In genomic region chr7:16018016-16018810, GRCm38 (mm10) we compare ENCODE assay signal across 8 mouse cellular contexts. TPM values are rescaled to one million over a fixed set of nuclear protein-coding genes. Genes with fewer than 3 reads are reported as not detected.
DNase-seq lines count a peak whose midpoint lies in the region; ATAC-seq lines count a peak whose summit lies in the region.

No protein-coding gene starts in this region.

- DNase-seq in adrenal gland, postnatal 14 days = peak; percentile 44
- DNase-seq in adrenal gland, adult 18-20 months (ENCODE audit: low spot score in 2 of 2) = no peak
- DNase-seq in heart, adult 9 months (ENCODE audit: low spot score in 2 of 2) = peak; percentile 37 to 67
- DNase-seq in kidney, postnatal 36 days = peak; percentile 56 to 60
- peak; percentile 24 to 31 for DNase-seq in monocyte, adult 2 months (ENCODE audit: low read depth in 1 of 2, low spot score in 2 of 2)
- no peak for DNase-seq in right cerebral cortex, postnatal 25 days
- no peak for DNase-seq in layer of hippocampus, postnatal 25 days (ENCODE audit: extremely low spot score in 1 of 2, low spot score in 1 of 2)

- ATAC-seq in cerebellum, adult (ENCODE audit: insufficient number of reproducible peaks, low FRiP score, low TSS enrichment) = no peak

RNA-seq across cellular contexts. Expression of gene Bicra, which starts 29.5 kb away (rescaled TPM):
- total RNA-seq in adrenal gland, postnatal 14 days (2021) = 16.1 and 16.7 TPM in 2 replicates
- 1 to 10 TPM; 8.4 to 8.6 TPM for total RNA-seq in adrenal gland, adult 18-20 months (2021)
- total RNA-seq in layer of hippocampus, postnatal 25 days (2021) = 10 to 100 TPM; 15.9 to 23.2 TPM

RNA-seq across cellular contexts. Expression of gene Zfp541, which starts 43.4 kb away (rescaled TPM):
- total RNA-seq in adrenal gland, postnatal 14 days (2021) = 0.07 and 0.08 TPM in 2 replicates
- total RNA-seq in adrenal gland, adult 18-20 months (2021) = not detected
- under 1 TPM; 0.44 to 0.66 TPM for total RNA-seq in layer of hippocampus, postnatal 25 days (2021)

RNA-seq across cellular contexts. Expression of gene Ehd2, which starts 50.8 kb away (rescaled TPM):
- total RNA-seq in adrenal gland, postnatal 14 days (2021) = 119 and 121 TPM in 2 replicates
- total RNA-seq in adrenal gland, adult 18-20 months (2021) = 100 to 1,000 TPM in 1 of 2 experiments, 10 to 100 TPM in 1; 28.7 to 121 TPM
- total RNA-seq in layer of hippocampus, postnatal 25 days (2021) = 1 to 10 TPM; 4.5 to 5.5 TPM

Comparison
In these comparisons a context has a peak if more than half of its experiments do, and no peak if none do; other contexts are left out.
1. DNase-seq: peak in adrenal gland, postnatal 14 days (single experiment), heart, adult 9 months (2 of 2), kidney, postnatal 36 days (2 of 2) and monocyte, adult 2 months (2 of 2); none in adrenal gland, adult 18-20 months (0 of 2), right cerebral cortex, postnatal 25 days (single experiment) and layer of hippocampus, postnatal 25 days (0 of 2).
2. RNA of gene Ehd2, which starts 50.8 kb away (total RNA-seq): 28.7 to 121 TPM in adrenal gland, adult 18-20 months and 119 to 121 TPM in adrenal gland, postnatal 14 days; 4.5 to 5.5 TPM in layer of hippocampus, postnatal 25 days; every median in the first group is over 4 times any median in the second.